Mouse (Mus musculus) erythroblast, embryonic 14.5 days (primary cell): ENCODE measurements around the gene Rbm46.

Experiments used
- GATA1 ChIP-seq: IDR thresholded peaks from 2 replicates; pipeline ENCODE4 v1.6.1; 2012; ENCODE audit warnings: low read length, inconsistent platforms, mixed read lengths
- TAL1 ChIP-seq: IDR thresholded peaks from 3 replicates; pipeline ENCODE4 v1.6.1; 2012; ENCODE audit warnings: low read length, inconsistent platforms, mixed read lengths

DNA sequence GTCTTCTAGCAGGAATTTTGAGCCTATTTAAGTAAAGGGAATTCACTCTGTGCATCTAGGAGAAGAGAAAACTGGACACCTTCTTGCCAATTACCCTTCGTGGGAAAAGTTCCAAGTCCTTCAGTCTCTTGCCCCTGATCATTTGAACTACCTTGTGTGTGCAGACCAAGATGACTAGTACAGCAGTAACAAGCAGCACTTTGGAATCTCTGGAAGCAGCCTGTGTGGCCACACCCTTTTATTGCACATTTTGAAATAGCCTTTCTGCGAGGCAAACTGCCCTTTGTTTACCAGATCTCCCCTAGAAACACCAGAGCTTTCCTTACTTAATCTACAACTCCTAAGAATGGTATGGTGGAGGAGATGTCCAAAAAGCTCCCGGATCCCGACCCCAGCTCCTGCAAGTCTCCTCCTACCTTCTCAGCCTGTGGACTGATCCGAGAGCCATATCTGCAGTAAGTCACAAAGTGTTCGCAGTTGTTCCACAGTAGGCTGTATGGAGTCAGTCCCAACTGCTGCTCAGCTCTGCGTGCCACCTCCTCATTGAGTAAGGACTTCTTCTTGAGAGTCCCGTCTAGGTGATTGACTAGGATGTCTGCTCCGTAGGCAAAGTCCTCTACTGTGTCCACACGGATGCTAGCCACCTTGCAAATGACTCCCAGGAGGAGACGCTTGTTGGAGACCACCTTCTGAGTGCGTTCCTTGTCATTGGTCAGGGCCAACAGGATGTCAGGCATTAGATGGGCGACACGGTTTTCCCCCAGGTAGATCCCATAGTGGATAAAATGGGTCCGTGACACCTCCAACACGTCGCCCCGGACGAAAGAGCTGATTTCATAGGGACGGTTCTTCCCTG, 26.7 kb upstream of the Rbm46 start:
- TF ChIP-seq GATA1 (no peak), TAL1 (no peak)
